Mouse (Mus musculus): ENCODE results near the gene Ciapin1. TPM values are rescaled to one million over a fixed set of nuclear protein-coding genes. Genes with fewer than 3 reads are reported as not detected.

Gene Ciapin1
- polyA plus RNA-seq, 1 experiment from 2014 or later = 91.9 TPM

Other genes with a start within 250 kb of the Ciapin1 start
- 32.7 and 35.5 TPM in 2 replicates for gene Rspry1, start 236.4 kb downstream of the Ciapin1 start, polyA plus RNA-seq (2015; fragmentation: Nextera tagmentation; extraction: Ambion mirVana)
- gene Fam192a, start 236.4 kb downstream of the Ciapin1 start, polyA plus RNA-seq (2015; fragmentation: Nextera tagmentation; extraction: Ambion mirVana) = 50.8 and 52.9 TPM in 2 replicates
- 106 and 118 TPM in 2 replicates for gene Arl2bp, start 171.8 kb downstream of the Ciapin1 start, polyA plus RNA-seq (2015; fragmentation: Nextera tagmentation; extraction: Ambion mirVana)
- gene Pllp, start 142.1 kb downstream of the Ciapin1 start, polyA plus RNA-seq (2015; fragmentation: Nextera tagmentation; extraction: Ambion mirVana) = 3.6 TPM in 2 replicates
- not detected in 2 replicates for gene Ccl22, start 92.8 kb downstream of the Ciapin1 start, polyA plus RNA-seq (2015; fragmentation: Nextera tagmentation; extraction: Ambion mirVana)
- gene Cx3cl1, start 66.3 kb downstream of the Ciapin1 start, polyA plus RNA-seq (2015; fragmentation: Nextera tagmentation; extraction: Ambion mirVana) = 7.7 and 9.3 TPM in 2 replicates
- 0.62 TPM in 1 of 2 replicates, not detected in the other for gene Ccl17, start 27.9 kb downstream of the Ciapin1 start, polyA plus RNA-seq (2015; fragmentation: Nextera tagmentation; extraction: Ambion mirVana)
- 69.1 and 69.7 TPM in 2 replicates for gene Coq9, start within 50 bp of the Ciapin1 start, polyA plus RNA-seq (2015; fragmentation: Nextera tagmentation; extraction: Ambion mirVana)
- 150 and 157 TPM in 2 replicates for gene Polr2c, start 19.1 kb upstream of the Ciapin1 start, polyA plus RNA-seq (2015; fragmentation: Nextera tagmentation; extraction: Ambion mirVana)
- 49.4 and 49.7 TPM in 2 replicates for gene Dok4, start 38.0 kb upstream of the Ciapin1 start, polyA plus RNA-seq (2015; fragmentation: Nextera tagmentation; extraction: Ambion mirVana)
- gene Ccdc102a, start 79.7 kb upstream of the Ciapin1 start, polyA plus RNA-seq (2015; fragmentation: Nextera tagmentation; extraction: Ambion mirVana) = 18.2 and 18.5 TPM in 2 replicates
- gene Adgrg5, start 85.3 kb upstream of the Ciapin1 start, polyA plus RNA-seq (2015; fragmentation: Nextera tagmentation; extraction: Ambion mirVana) = 0.15 and 0.73 TPM in 2 replicates
- 39.8 and 42.9 TPM in 2 replicates for gene Adgrg1, start 136.4 kb upstream of the Ciapin1 start, polyA plus RNA-seq (2015; fragmentation: Nextera tagmentation; extraction: Ambion mirVana)
- gene Adgrg3, start 179.3 kb upstream of the Ciapin1 start, polyA plus RNA-seq (2015; fragmentation: Nextera tagmentation; extraction: Ambion mirVana) = 4.7 TPM in 2 replicates
- 1.5 and 2.7 TPM in 2 replicates for gene Drc7, start 216.7 kb upstream of the Ciapin1 start, polyA plus RNA-seq (2015; fragmentation: Nextera tagmentation; extraction: Ambion mirVana)
- 22.5 and 23.6 TPM in 2 replicates for gene Katnb1, start 242.8 kb upstream of the Ciapin1 start, polyA plus RNA-seq (2015; fragmentation: Nextera tagmentation; extraction: Ambion mirVana)

All from lung, embryonic 16.5 days (tissue).